17 mouse cellular contexts compared by ENCODE assay signal in the genomic region with DNA sequence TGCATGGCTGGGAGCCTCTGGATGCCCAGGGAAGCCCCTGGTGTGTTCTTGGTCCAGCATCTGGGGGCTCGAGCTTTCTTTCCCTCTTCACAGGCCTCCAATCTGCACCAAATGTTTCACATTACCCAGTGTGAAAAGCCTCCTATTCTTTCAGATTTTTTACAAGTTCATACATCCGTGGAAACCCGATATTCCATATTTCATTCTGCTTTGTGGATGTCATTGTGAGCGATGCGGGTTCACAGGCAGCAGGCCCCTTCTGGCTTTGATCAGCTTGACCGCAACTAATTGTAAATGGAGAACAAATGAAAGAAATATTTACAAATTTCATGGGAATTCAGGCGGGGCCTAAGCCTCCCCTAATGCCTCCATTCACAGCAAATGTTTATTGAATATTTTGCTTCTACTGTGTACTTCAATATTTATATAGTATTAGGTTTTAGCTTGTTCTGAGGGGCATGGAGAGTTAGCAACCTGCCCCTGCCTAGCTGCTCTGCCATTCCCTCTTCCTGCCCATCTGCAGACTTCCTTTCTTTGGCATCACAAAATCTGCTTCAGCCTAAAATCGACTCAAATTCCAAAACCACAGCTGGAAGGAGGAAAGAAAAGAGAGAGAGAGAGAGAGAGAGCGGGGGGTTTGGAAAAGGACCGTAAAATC.
A peak's percentile ranks its signal among the peaks of the same experiment; 100 is the strongest.
DNase-seq lines count a peak whose midpoint lies in the region; ATAC-seq and TF ChIP-seq lines count a peak whose summit lies in the region.
"Had no signal": no experiment of that assay in that cellular context is flagged by ENCODE, and none has a peak within 500 bp of the region (broad histone marks: within the 10 kb centered on the region; RNA-seq: fewer than 3 reads in every experiment).

No protein-coding gene starts in this region.

- no peaks in the 10 kb centered on the region for H3K36me3 ChIP-seq in embryonic facial prominence, embryonic 10.5 days (replicated peaks)
- no peaks in the 10 kb centered on the region for H3K36me3 ChIP-seq in hindbrain, embryonic 13.5 days
- H3K36me3 ChIP-seq in limb, embryonic 15.5 days = no peaks in the 10 kb centered on the region
- H3K36me3 ChIP-seq: forebrain, embryonic 15.5 days; liver, embryonic 15.5 days had no signal

- WGBS in embryonic facial prominence, embryonic 10.5 days = 53% methylated on average over 10 of the region's 10 CpGs
- 34% methylated on average over 10 of the region's 10 CpGs for WGBS in hindbrain, embryonic 13.5 days
- WGBS in limb, embryonic 15.5 days = 30% methylated on average over 10 of the region's 10 CpGs

- H3K27ac ChIP-seq in embryonic facial prominence, embryonic 10.5 days (replicated peaks) = no peak overlapping the region
- H3K27ac ChIP-seq in hindbrain, embryonic 13.5 days = 0 out of 2 replicates have a peak overlapping the region, but pooled peaks have one; percentile 23
- H3K27ac ChIP-seq in limb, embryonic 15.5 days = peak overlapping the region; percentile 22; the same call in 1 of the 2 replicates
- H3K27ac ChIP-seq in layer of hippocampus, adult 2 months = no peak overlapping the region
- H3K27ac ChIP-seq: forebrain, embryonic 15.5 days; liver, embryonic 15.5 days; stomach, postnatal 0 days had no signal

- H3K4me1 ChIP-seq in embryonic facial prominence, embryonic 10.5 days = peaks cover 35% of the 10 kb centered on the region
- H3K4me1 ChIP-seq in hindbrain, embryonic 13.5 days (replicated peaks) = peaks cover 6% of the 10 kb centered on the region; the same call in 1 of the 2 replicates
- H3K4me1 ChIP-seq in limb, embryonic 15.5 days = peaks cover 8% of the 10 kb centered on the region
- H3K4me1 ChIP-seq: forebrain, embryonic 15.5 days; liver, embryonic 15.5 days had no signal

- H3K4me3 ChIP-seq in embryonic facial prominence, embryonic 10.5 days = no peak overlapping the region
- no peak overlapping the region for H3K4me3 ChIP-seq in hindbrain, embryonic 13.5 days
- H3K4me3 ChIP-seq in limb, embryonic 15.5 days = no peak overlapping the region
- no peak overlapping the region for H3K4me3 ChIP-seq in layer of hippocampus, adult 2 months
- H3K4me3 ChIP-seq: forebrain, embryonic 15.5 days; liver, embryonic 15.5 days had no signal

- no peaks in the 10 kb centered on the region for H3K9me3 ChIP-seq in embryonic facial prominence, embryonic 10.5 days
- no peaks in the 10 kb centered on the region for H3K9me3 ChIP-seq in hindbrain, embryonic 13.5 days
- H3K9me3 ChIP-seq in limb, embryonic 15.5 days = no peaks in the 10 kb centered on the region
- H3K9me3 ChIP-seq: forebrain, embryonic 15.5 days; liver, embryonic 15.5 days had no signal

- ATAC-seq in hindbrain, embryonic 13.5 days (ENCODE audit: low FRiP score) = no peak
- ATAC-seq in limb, embryonic 15.5 days (ENCODE audit: insufficient number of reproducible peaks, low FRiP score, low TSS enrichment, low read depth) = no peak
- no peak for ATAC-seq in megakaryocyte-erythroid progenitor cell, adult 5-6 weeks (replicated peaks; ENCODE audit: low FRiP score, low TSS enrichment, poor library complexity, severe bottlenecking)
- ATAC-seq: forebrain, embryonic 15.5 days; intestine, postnatal 0 days had no signal

- no peak overlapping the region for H3K9ac ChIP-seq in hindbrain, embryonic 13.5 days
- no peak overlapping the region for H3K9ac ChIP-seq in limb, embryonic 15.5 days
- H3K9ac ChIP-seq: forebrain, embryonic 15.5 days; liver, embryonic 15.5 days had no signal

- no peak overlapping the region for H3K4me2 ChIP-seq in hindbrain, embryonic 13.5 days
- no peak overlapping the region for H3K4me2 ChIP-seq in limb, embryonic 15.5 days
- H3K4me2 ChIP-seq: forebrain, embryonic 15.5 days; heart, embryonic 11.5 days; liver, embryonic 15.5 days had no signal

- TF ChIP-seq CTCF in layer of hippocampus, adult 2 months (conservative IDR thresholded peaks at IDR 0.05) = no peak

- no peaks in the 10 kb centered on the region for H3K27me3 ChIP-seq in embryonic facial prominence, embryonic 10.5 days (replicated peaks; ENCODE audit: low read depth, poor library complexity, severe bottlenecking)
- no peaks in the 10 kb centered on the region for H3K27me3 ChIP-seq in hindbrain, embryonic 13.5 days
- no peaks in the 10 kb centered on the region for H3K27me3 ChIP-seq in limb, embryonic 15.5 days
- H3K27me3 ChIP-seq: forebrain, embryonic 15.5 days; liver, embryonic 15.5 days had no signal

- peak; percentile 67 for DNase-seq in embryo, embryonic 10.5 days (ENCODE audit: low spot score)
- peak; percentile 32 for DNase-seq in embryonic facial prominence, embryonic 10.5 days (ENCODE audit: low spot score)
- no peak for DNase-seq in frontal cortex, postnatal 10 days (ENCODE audit: low spot score in 2 of 2)
- DNase-seq in layer of hippocampus, adult 2 months (ENCODE audit: low spot score in 2 of 2) = no peak
- no peak for DNase-seq in right cerebral cortex, postnatal 10 days (ENCODE audit: low spot score in 2 of 2)
- DNase-seq: adrenal gland, postnatal 10 days; cerebellum, adult 8-10 months; heart, postnatal 36 days; thymus, postnatal 25 days had no signal

Comparison
In these comparisons a context has a peak if more than half of its experiments do, and no peak if none do; other contexts are left out.
1. DNase-seq: peak in embryo, embryonic 10.5 days (single experiment) and embryonic facial prominence, embryonic 10.5 days (single experiment); none in frontal cortex, postnatal 10 days (0 of 2), layer of hippocampus, adult 2 months (0 of 2) and right cerebral cortex, postnatal 10 days (0 of 2).
2. H3K27ac ChIP-seq: peak in hindbrain, embryonic 13.5 days (single experiment) and limb, embryonic 15.5 days (single experiment); none in embryonic facial prominence, embryonic 10.5 days (single experiment) and layer of hippocampus, adult 2 months (single experiment).